Mouse (Mus musculus) lung, postnatal 0 days (tissue): ENCODE data around the gene Ctrl.

Experiments used
- CTCF ChIP-seq: IDR thresholded peaks from 2 replicates; pipeline ENCODE4 v1.5.1; 2016; ENCODE audit warnings: antibody characterized with exemption, mild to moderate bottlenecking
- EP300 ChIP-seq: IDR thresholded peaks from 2 replicates; pipeline ENCODE4 v1.6.1; 2016; ENCODE audit warnings: antibody characterized with exemption, mild to moderate bottlenecking, control low read depth

- TF ChIP-seq EP300 (no peak), CTCF (no peak)
Observed at GRCm38 (mm10) chr8:105935863-105936603, 2.4 kb upstream of the Ctrl start.
